Mouse (Mus musculus) kidney, adult 2 months (tissue): Measurements from ENCODE around the gene Nudt4. TPM values are rescaled to one million over a fixed set of nuclear protein-coding genes. Genes with fewer than 3 reads are reported as not detected.
A peak's percentile ranks its signal among the peaks of the same experiment; 100 is the strongest.

Experiments
- DNase-seq: peaks from one replicate; pipeline ENCODE4 v3.0.0; 2021
- H3K27ac ChIP-seq: fragments of 200-500 bp; 2 replicates; pipeline ENCODE4 v1.5.1; 2012; ENCODE audit warnings: low read depth, low read length, control low read depth, inconsistent platforms; ENCODE audit not compliant: insufficient read depth
- H3K27me3 ChIP-seq: fragments of 200-500 bp; replicated peaks from 2 replicates; pipeline ENCODE4 v1.6.1; 2012; ENCODE audit warnings: mild to moderate bottlenecking, moderate library complexity, low read length, inconsistent platforms; ENCODE audit not compliant: control insufficient read depth, insufficient read depth
- H3K36me3 ChIP-seq: fragments of 200-500 bp; 2 replicates; pipeline ENCODE4 v1.6.1; 2012; ENCODE audit warnings: mild to moderate bottlenecking, moderate library complexity, low read length, inconsistent platforms; ENCODE audit not compliant: control insufficient read depth, insufficient read depth
- H3K4me1 ChIP-seq: fragments of 200-500 bp; 2 replicates; pipeline ENCODE4 v1.6.1; 2011; ENCODE audit warnings: low read length; ENCODE audit not compliant: control insufficient read depth, insufficient read depth
- H3K4me3 ChIP-seq: fragments of 200-500 bp; 2 replicates; pipeline ENCODE4 v1.5.1; 2011; ENCODE audit warnings: mild to moderate bottlenecking, low read depth, low read length, control low read depth; ENCODE audit not compliant: insufficient read depth
- CTCF ChIP-seq: fragments of 200-500 bp; conservative IDR thresholded peaks from 2 replicates; pipeline ENCODE4 v1.5.1; 2011; ENCODE audit warnings: low read depth, mild to moderate bottlenecking, control low read depth, low read length, moderate library complexity, mixed read lengths; ENCODE audit not compliant: insufficient read depth, insufficient read length
- POLR2A ChIP-seq: fragments of 200-500 bp; IDR thresholded peaks from one replicate; pipeline ENCODE4 v1.6.1; 2011; ENCODE audit warnings: low read depth, low read length, control low read depth
- WGBS: fragments of 180-500 bp; shearing (Covaris S2); methylation state at CpG from one replicate; pipeline ENCODE4 v1.1.7; 2018; 5-methylcytosine and 5-hydroxymethylcytosine counted together
- polyA plus RNA-seq: library from polyadenylated mRNA; depleted of rRNA; stranded (reverse); fragments of >200 nt; gene quantifications from 2 replicates; pipeline ENCODE4 v1.2.3, GENCODE M21; 2012; rRNA removed

The Nudt4 gene
- polyA plus RNA-seq: 88.6 and 92.7 TPM in 2 replicates

- peak; percentile 91 for DNase-seq
- no peaks in the 10 kb centered on the region for H3K36me3 ChIP-seq
- H3K4me1 ChIP-seq: peaks cover 11% of the 10 kb centered on the region; the same call in 1 of the 2 replicates
- TF ChIP-seq CTCF: no peak
- peak; percentile 67 for TF ChIP-seq POLR2A
- WGBS: 2% methylated on average over 96 of the region's 97 CpGs
- peak within 1 kb of the TSS; percentile 63 for H3K4me3 ChIP-seq
- peak within 1 kb of the TSS; percentile 91 for H3K27ac ChIP-seq
- no peaks in the 10 kb centered on the region for H3K27me3 ChIP-seq
Measured at GRCm38 (mm10) chr10:95563851-95564845, at the start of gene Nudt4. Gene Nudt4 (minus strand): TSS chr10:95564146.

DNA sequence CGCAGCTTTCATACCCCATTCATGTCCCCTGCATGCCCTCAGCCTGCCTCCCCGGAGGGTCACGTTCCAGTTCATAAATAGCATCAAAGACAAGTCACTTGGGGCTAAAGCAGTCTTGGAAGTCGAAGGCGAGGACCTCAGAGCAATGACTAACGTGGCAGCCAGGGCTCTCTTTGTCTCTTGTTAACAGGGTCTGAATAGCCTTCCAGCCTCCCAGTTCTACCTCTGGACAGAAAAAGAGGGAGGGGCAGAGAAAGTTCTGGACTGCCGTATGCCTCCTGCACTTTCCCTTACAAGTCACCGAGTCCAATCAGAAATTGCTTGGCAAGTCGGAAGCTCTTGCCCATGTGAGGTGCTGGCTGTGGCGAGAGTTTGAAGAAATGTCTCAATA, 47.4 kb upstream of the Nudt4 start:
- DNase-seq: peak; percentile 46
- no peak overlapping the region for H3K27ac ChIP-seq
- TF ChIP-seq CTCF (no peak), POLR2A (no peak)
- H3K4me3 ChIP-seq: no peak overlapping the region
- 14% methylated on average over 10 of the region's 10 CpGs for WGBS
- H3K27me3 ChIP-seq: no peaks in the 10 kb centered on the region
- H3K4me1 ChIP-seq: peaks cover 8% of the 10 kb centered on the region
- no peaks in the 10 kb centered on the region for H3K36me3 ChIP-seq

DNA sequence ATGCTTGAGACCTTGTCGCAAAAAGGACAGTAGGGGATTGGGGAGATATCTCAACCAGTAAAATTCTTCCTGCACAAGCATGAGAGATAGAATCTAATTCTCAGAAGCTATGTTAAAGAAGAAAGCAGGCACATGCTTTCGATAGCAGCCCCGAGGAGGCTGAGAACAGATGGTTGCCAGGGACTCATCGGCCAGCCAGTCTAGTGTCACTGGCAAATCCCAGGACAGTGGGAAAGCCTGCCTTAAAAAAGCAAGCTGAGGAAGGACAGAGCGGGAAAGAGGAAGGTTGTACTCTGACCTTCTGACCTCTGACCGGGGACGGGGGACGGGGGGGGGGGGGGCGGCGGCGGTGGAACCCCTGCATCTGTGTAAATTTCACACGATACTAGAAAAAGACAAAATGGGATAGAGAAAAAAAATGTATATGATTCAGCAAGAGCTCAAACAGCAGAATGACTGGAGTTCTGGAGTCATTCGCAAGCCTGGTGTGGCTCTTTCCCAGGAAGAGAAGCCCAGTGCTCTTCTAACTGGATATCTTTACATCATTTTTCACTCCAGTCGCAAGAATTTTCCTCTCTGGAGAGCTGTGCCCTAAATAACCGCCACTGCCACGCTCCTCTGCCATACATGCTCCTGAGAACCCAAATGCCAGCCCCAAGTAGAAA, 46.9 kb upstream of the Nudt4 start:
- Histone ChIP-seq H3K4me3 (no peak overlapping the region), H3K27me3 (no peaks in the 10 kb centered on the region), H3K36me3 (no peaks in the 10 kb centered on the region), H3K4me1 (peaks cover 7% of the 10 kb centered on the region), H3K27ac (no peak overlapping the region)
- DNase-seq: peak; percentile 36
- TF ChIP-seq CTCF: no peak
- TF ChIP-seq POLR2A: no peak
- 23% methylated on average over 16 of the region's 16 CpGs for WGBS

- WGBS: 39% methylated on average over 22 of the region's 22 CpGs
- Histone ChIP-seq H3K36me3 (no peaks in the 10 kb centered on the region), H3K27ac (no peak overlapping the region), H3K4me1 (peaks cover 2% of the 10 kb centered on the region; the same call in 1 of the 2 replicates), H3K4me3 (no peak overlapping the region), H3K27me3 (no peaks in the 10 kb centered on the region)
- DNase-seq: peak; percentile 10
- no peak for TF ChIP-seq POLR2A
- no peak for TF ChIP-seq CTCF
Measured at GRCm38 (mm10) chr10:95604979-95605613, 41.1 kb upstream of the Nudt4 start.

DNA sequence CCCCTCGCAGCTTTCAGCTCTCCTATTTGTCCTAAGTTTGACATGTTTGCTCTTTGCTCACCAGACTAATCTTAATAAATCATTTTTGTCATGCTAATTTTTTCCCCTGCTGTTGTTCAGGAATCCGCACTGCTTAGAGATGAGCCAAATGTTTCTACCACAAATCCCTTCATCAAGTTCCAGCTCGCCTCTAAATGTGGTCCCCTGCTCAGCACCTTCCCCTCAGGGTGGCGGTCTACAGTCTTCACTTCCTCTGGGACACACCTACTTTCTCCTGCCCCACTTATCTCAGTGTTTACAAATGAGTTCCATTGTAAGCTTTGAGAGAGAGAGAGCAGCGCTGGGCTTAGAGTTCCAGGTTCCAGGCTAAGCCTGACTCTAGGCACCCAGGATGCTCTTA, 36.6 kb upstream of the Nudt4 start:
- no peak for DNase-seq
- H3K27me3 ChIP-seq: no peaks in the 10 kb centered on the region
- H3K36me3 ChIP-seq: no peaks in the 10 kb centered on the region
- TF ChIP-seq CTCF: no peak
- no peak for TF ChIP-seq POLR2A
- H3K4me3 ChIP-seq: no peak overlapping the region
- no peak overlapping the region for H3K27ac ChIP-seq
- 72% methylated on average over 5 of the region's 5 CpGs for WGBS
- H3K4me1 ChIP-seq: peaks cover 2% of the 10 kb centered on the region; the same call in 1 of the 2 replicates

GRCm38 (mm10) chr10:95599740-95600139, 35.8 kb upstream of the Nudt4 start:
- Histone ChIP-seq H3K36me3 (no peaks in the 10 kb centered on the region), H3K27me3 (no peaks in the 10 kb centered on the region), H3K4me1 (no peaks in the 10 kb centered on the region), H3K27ac (no peak overlapping the region), H3K4me3 (no peak overlapping the region)
- DNase-seq: no peak
- TF ChIP-seq CTCF (no peak), POLR2A (no peak)
- WGBS: 84% methylated on average over 7 of the region's 7 CpGs
